Mouse (Mus musculus): ENCODE data around the gene Fam214a.

DNA sequence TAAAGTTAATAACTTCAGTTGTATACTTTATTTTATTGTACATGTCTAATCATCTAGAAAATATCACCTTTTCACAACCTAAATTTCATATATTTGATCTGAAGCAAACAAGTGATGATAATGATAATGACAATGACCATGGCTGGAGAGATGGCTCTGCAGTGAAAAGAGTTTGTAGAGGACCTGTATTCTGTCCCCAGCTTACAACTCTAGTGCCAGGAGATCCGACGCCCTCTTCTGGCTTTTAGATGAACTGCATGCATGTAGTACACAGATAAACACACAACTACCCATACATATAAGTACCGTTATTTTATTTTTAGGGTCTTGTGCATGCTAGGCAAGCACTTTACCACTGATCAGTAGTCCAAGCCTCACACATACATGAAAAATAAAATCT is 1.2 kb upstream of the Fam214a start:
- no peak for TF ChIP-seq CTCF (IDR thresholded peaks at IDR 0.05; ENCODE audit: extremely low read depth, insufficient read depth, insufficient read length, insufficient replicate concordance)
- no peak for TF ChIP-seq POLR2A (IDR thresholded peaks at IDR 0.05; ENCODE audit: low read depth, low read length)
